Mouse (Mus musculus): ENCODE data around the gene Dusp19. TPM values are rescaled to one million over a fixed set of nuclear protein-coding genes. Genes with fewer than 3 reads are reported as not detected.

Dusp19 gene
- 12.0 and 13.3 TPM in 2 replicates for polyA plus RNA-seq (2014; fragmentation: Nextera tagmentation; extraction: Ambion mirVana)

- WGBS (ENCODE audit: insufficient replicate concordance), result 1% methylated on average over 21 of the region's 21 CpGs
- Histone ChIP-seq H3K9ac (ENCODE audit: low read depth, low read length) (peak within 1 kb of the TSS; percentile 81), H3K4me2 (peak within 1 kb of the TSS; percentile 86), H3K9me3 (replicated peaks; ENCODE audit: control insufficient read depth, low read length) (no peaks in the 10 kb centered on the region), H3K27me3 (ENCODE audit: control insufficient read depth, insufficient read depth, low read length) (no peaks in the 10 kb centered on the region), H3K27ac (ENCODE audit: low read depth, low read length) (peak within 1 kb of the TSS; percentile 74), H3K4me3 (ENCODE audit: low read depth, low read length) (peak within 1 kb of the TSS; percentile 72), H3K36me3 (ENCODE audit: control insufficient read depth, insufficient read depth, low read length) (no peaks in the 10 kb centered on the region), H3K4me1 (ENCODE audit: control insufficient read depth, insufficient read depth, low read length) (no peaks in the 10 kb centered on the region)
- peak; percentile 97 for ATAC-seq (replicated peaks; ENCODE audit: insufficient number of reproducible peaks, low FRiP score, low TSS enrichment)
Observed at GRCm38 (mm10) chr2:80616854-80617737, at the start of gene Dusp19, which contains the start of gene Nup35. Dusp19 (plus strand) TSS chr2:80617045. Nup35 (plus strand) TSS chr2:80617236.

- ATAC-seq (replicated peaks; ENCODE audit: insufficient number of reproducible peaks, low FRiP score, low TSS enrichment), result no peak
- Histone ChIP-seq H3K4me3 (ENCODE audit: low read depth, low read length) (no peak overlapping the region), H3K27ac (ENCODE audit: low read depth, low read length) (no peak overlapping the region), H3K4me2 (no peak overlapping the region), H3K4me1 (ENCODE audit: control insufficient read depth, insufficient read depth, low read length) (peaks cover 11% of the 10 kb centered on the region), H3K9ac (ENCODE audit: low read depth, low read length) (no peak overlapping the region), H3K27me3 (ENCODE audit: control insufficient read depth, insufficient read depth, low read length) (no peaks in the 10 kb centered on the region), H3K36me3 (ENCODE audit: control insufficient read depth, insufficient read depth, low read length) (no peaks in the 10 kb centered on the region), H3K9me3 (replicated peaks; ENCODE audit: control insufficient read depth, low read length) (no peaks in the 10 kb centered on the region)
- WGBS (ENCODE audit: insufficient replicate concordance), result 92% methylated on average over 4 of the region's 4 CpGs
Observed at GRCm38 (mm10) chr2:80567411-80567810, 49.4 kb upstream of the Dusp19 start.

GRCm38 (mm10) chr2:80570656-80571055 lies 46.2 kb upstream of the Dusp19 start:
- Histone ChIP-seq H3K4me1 (ENCODE audit: control insufficient read depth, insufficient read depth, low read length) (peaks cover 6% of the 10 kb centered on the region), H3K4me3 (ENCODE audit: low read depth, low read length) (no peak overlapping the region), H3K9me3 (replicated peaks; ENCODE audit: control insufficient read depth, low read length) (no peaks in the 10 kb centered on the region), H3K27ac (ENCODE audit: low read depth, low read length) (no peak overlapping the region), H3K36me3 (ENCODE audit: control insufficient read depth, insufficient read depth, low read length) (no peaks in the 10 kb centered on the region), H3K9ac (ENCODE audit: low read depth, low read length) (no peak overlapping the region), H3K27me3 (ENCODE audit: control insufficient read depth, insufficient read depth, low read length) (no peaks in the 10 kb centered on the region), H3K4me2 (no peak overlapping the region)
- no peak for ATAC-seq (replicated peaks; ENCODE audit: insufficient number of reproducible peaks, low FRiP score, low TSS enrichment)
- WGBS (ENCODE audit: insufficient replicate concordance), result 71% methylated on average over 4 of the region's 4 CpGs

- Histone ChIP-seq H3K9ac (ENCODE audit: low read depth, low read length) (no peak overlapping the region), H3K9me3 (replicated peaks; ENCODE audit: control insufficient read depth, low read length) (no peaks in the 10 kb centered on the region), H3K4me2 (no peak overlapping the region), H3K4me3 (ENCODE audit: low read depth, low read length) (no peak overlapping the region), H3K27ac (ENCODE audit: low read depth, low read length) (no peak overlapping the region), H3K27me3 (ENCODE audit: control insufficient read depth, insufficient read depth, low read length) (no peaks in the 10 kb centered on the region), H3K36me3 (ENCODE audit: control insufficient read depth, insufficient read depth, low read length) (no peaks in the 10 kb centered on the region), H3K4me1 (ENCODE audit: control insufficient read depth, insufficient read depth, low read length) (peaks cover 12% of the 10 kb centered on the region)
- ATAC-seq (replicated peaks; ENCODE audit: insufficient number of reproducible peaks, low FRiP score, low TSS enrichment), result no peak
- WGBS (ENCODE audit: insufficient replicate concordance), result 92% methylated on average over 1 of the region's 1 CpGs
Observed at GRCm38 (mm10) chr2:80577286-80577685, 39.6 kb upstream of the Dusp19 start.

- Histone ChIP-seq H3K4me2 (peak overlapping the region; percentile 57), H3K27me3 (ENCODE audit: control insufficient read depth, insufficient read depth, low read length) (no peaks in the 10 kb centered on the region), H3K36me3 (ENCODE audit: control insufficient read depth, insufficient read depth, low read length) (no peaks in the 10 kb centered on the region), H3K9ac (ENCODE audit: low read depth, low read length) (no peak overlapping the region; the same call in 1 of the 2 replicates), H3K4me3 (ENCODE audit: low read depth, low read length) (peak overlapping the region; percentile 23), H3K27ac (ENCODE audit: low read depth, low read length) (no peak overlapping the region), H3K4me1 (ENCODE audit: control insufficient read depth, insufficient read depth, low read length) (peaks cover 12% of the 10 kb centered on the region), H3K9me3 (replicated peaks; ENCODE audit: control insufficient read depth, low read length) (no peaks in the 10 kb centered on the region)
- no peak for ATAC-seq (replicated peaks; ENCODE audit: insufficient number of reproducible peaks, low FRiP score, low TSS enrichment)
- 44% methylated on average over 6 of the region's 6 CpGs for WGBS (ENCODE audit: insufficient replicate concordance)
Observed at GRCm38 (mm10) chr2:80579253-80579891, 37.5 kb upstream of the Dusp19 start.

GRCm38 (mm10) chr2:80580311-80580961 lies 36.4 kb upstream of the Dusp19 start:
- peak overlapping the region; percentile 93 for H3K4me3 ChIP-seq (ENCODE audit: low read depth, low read length)
- H3K27ac ChIP-seq (ENCODE audit: low read depth, low read length), result peak overlapping the region; percentile 98
- peaks cover 12% of the 10 kb centered on the region for H3K4me1 ChIP-seq (ENCODE audit: control insufficient read depth, insufficient read depth, low read length)
- H3K9me3 ChIP-seq (replicated peaks; ENCODE audit: control insufficient read depth, low read length), result no peaks in the 10 kb centered on the region
- H3K36me3 ChIP-seq (ENCODE audit: control insufficient read depth, insufficient read depth, low read length), result no peaks in the 10 kb centered on the region
- under 1% methylated on average over 50 of the region's 65 CpGs for WGBS (ENCODE audit: insufficient replicate concordance)
- ATAC-seq (replicated peaks; ENCODE audit: insufficient number of reproducible peaks, low FRiP score, low TSS enrichment), result peak; percentile 66
- peak overlapping the region; percentile 71 for H3K4me2 ChIP-seq
- no peaks in the 10 kb centered on the region for H3K27me3 ChIP-seq (ENCODE audit: control insufficient read depth, insufficient read depth, low read length)
- H3K9ac ChIP-seq (ENCODE audit: low read depth, low read length), result peak overlapping the region; percentile 99

GRCm38 (mm10) chr2:80581043-80581711 lies 35.7 kb upstream of the Dusp19 start, which contains the start of gene Nckap1:
Nckap1 (minus strand) TSS chr2:80581380.
- peak; percentile 89 for ATAC-seq (replicated peaks; ENCODE audit: insufficient number of reproducible peaks, low FRiP score, low TSS enrichment)
- no peaks in the 10 kb centered on the region for H3K36me3 ChIP-seq (ENCODE audit: control insufficient read depth, insufficient read depth, low read length)
- H3K9me3 ChIP-seq (replicated peaks; ENCODE audit: control insufficient read depth, low read length), result no peaks in the 10 kb centered on the region
- H3K27me3 ChIP-seq (ENCODE audit: control insufficient read depth, insufficient read depth, low read length), result no peaks in the 10 kb centered on the region
- peak within 1 kb of the TSS; percentile 71 for H3K4me2 ChIP-seq
- under 1% methylated on average over 51 of the region's 88 CpGs for WGBS (ENCODE audit: insufficient replicate concordance)
- H3K4me1 ChIP-seq (ENCODE audit: control insufficient read depth, insufficient read depth, low read length), result peaks cover 12% of the 10 kb centered on the region
- H3K4me3 ChIP-seq (ENCODE audit: low read depth, low read length), result peak within 1 kb of the TSS; percentile 93
- H3K27ac ChIP-seq (ENCODE audit: low read depth, low read length), result peak within 1 kb of the TSS; percentile 98
- peak within 1 kb of the TSS; percentile 99 for H3K9ac ChIP-seq (ENCODE audit: low read depth, low read length)

- Histone ChIP-seq H3K27ac (ENCODE audit: low read depth, low read length) (no peak overlapping the region), H3K4me3 (ENCODE audit: low read depth, low read length) (no peak overlapping the region), H3K4me2 (no peak overlapping the region), H3K36me3 (ENCODE audit: control insufficient read depth, insufficient read depth, low read length) (no peaks in the 10 kb centered on the region), H3K9ac (ENCODE audit: low read depth, low read length) (no peak overlapping the region), H3K4me1 (ENCODE audit: control insufficient read depth, insufficient read depth, low read length) (peaks cover 8% of the 10 kb centered on the region), H3K27me3 (ENCODE audit: control insufficient read depth, insufficient read depth, low read length) (no peaks in the 10 kb centered on the region), H3K9me3 (replicated peaks; ENCODE audit: control insufficient read depth, low read length) (no peaks in the 10 kb centered on the region)
- no peak for ATAC-seq (replicated peaks; ENCODE audit: insufficient number of reproducible peaks, low FRiP score, low TSS enrichment)
- WGBS (ENCODE audit: insufficient replicate concordance), result 95% methylated on average over 3 of the region's 3 CpGs
Observed at GRCm38 (mm10) chr2:80582356-80582755, 34.5 kb upstream of the Dusp19 start.

Measured in heart, embryonic 11.5 days (tissue).